Mouse (Mus musculus): ENCODE data around the gene Mdp1.

- TF ChIP-seq POLR2A (IDR thresholded peaks at IDR 0.05; ENCODE audit: borderline replicate concordance, low read depth, low read length) (no peak), CTCF (IDR thresholded peaks at IDR 0.05; ENCODE audit: low read depth, low read length) (no peak)
These were observed 45.8 kb upstream of the Mdp1 start for GRCm38 (mm10) chr14:55706051-55706600.
